Mouse (Mus musculus) embryonic fibroblast, embryonic 13.5 days (primary cell): ENCODE data around the gene Samd11. TPM values are rescaled to one million over a fixed set of nuclear protein-coding genes. Genes with fewer than 3 reads are reported as not detected.

Experiments used
- H3K27ac ChIP-seq: 2 replicates; pipeline ENCODE4 v1.5.1; 2012; ENCODE audit warnings: low read length, control low read depth, inconsistent platforms; ENCODE audit not compliant: insufficient read depth
- H3K4me1 ChIP-seq: 2 replicates; pipeline ENCODE4 v1.6.1; 2011; ENCODE audit warnings: low read length; ENCODE audit not compliant: control insufficient read depth, insufficient read depth
- H3K4me3 ChIP-seq: 2 replicates; pipeline ENCODE4 v1.5.1; 2011; ENCODE audit warnings: mild to moderate bottlenecking, control low read depth, low read length; ENCODE audit not compliant: insufficient read depth
- CTCF ChIP-seq: IDR thresholded peaks from 2 replicates; pipeline ENCODE4 v1.5.1; 2011; ENCODE audit warnings: mild to moderate bottlenecking, control low read depth, low read length, moderate library complexity, borderline replicate concordance; ENCODE audit not compliant: insufficient read depth
- POLR2A ChIP-seq: IDR thresholded peaks from 2 replicates; pipeline ENCODE4 v1.6.1; 2011; ENCODE audit warnings: low read depth, mild to moderate bottlenecking, control low read depth, low read length, moderate library complexity
- polyA plus RNA-seq: library from polyadenylated mRNA; stranded (reverse); fragments of >200 nt; gene quantifications from 2 replicates; pipeline ENCODE4 v1.2.4, GENCODE M21; 2011; ENCODE audit warnings: low read depth; ENCODE audit not compliant: missing spikeins, insufficient read length

Gene Samd11
- polyA plus RNA-seq, 1 experiment = not detected

DNA sequence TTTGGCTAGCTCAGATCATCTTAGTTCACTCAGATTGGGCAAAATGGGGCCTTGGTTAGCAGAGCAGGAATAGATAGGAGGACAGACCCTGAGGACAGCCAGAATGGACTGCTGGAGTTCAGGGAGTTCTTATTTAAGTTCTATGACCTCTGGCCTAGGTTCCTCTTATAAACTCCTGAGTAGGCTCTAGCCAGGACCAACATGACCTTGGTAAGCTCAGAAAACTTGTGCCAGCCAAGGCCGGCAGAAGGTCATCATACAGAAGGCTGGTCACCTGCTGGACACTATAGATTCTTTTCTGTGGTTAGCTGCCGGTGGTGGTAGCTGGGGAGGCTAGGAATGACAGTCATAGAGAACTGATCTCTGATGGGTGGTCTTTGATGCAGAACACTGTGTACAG is 39.3 kb downstream of the Samd11 start:
- Histone ChIP-seq H3K4me1 (peaks cover 2% of the 10 kb centered on the region; the same call in 1 of the 2 replicates), H3K27ac (no peak overlapping the region), H3K4me3 (no peak overlapping the region)
- TF ChIP-seq CTCF (no peak), POLR2A (no peak)

DNA sequence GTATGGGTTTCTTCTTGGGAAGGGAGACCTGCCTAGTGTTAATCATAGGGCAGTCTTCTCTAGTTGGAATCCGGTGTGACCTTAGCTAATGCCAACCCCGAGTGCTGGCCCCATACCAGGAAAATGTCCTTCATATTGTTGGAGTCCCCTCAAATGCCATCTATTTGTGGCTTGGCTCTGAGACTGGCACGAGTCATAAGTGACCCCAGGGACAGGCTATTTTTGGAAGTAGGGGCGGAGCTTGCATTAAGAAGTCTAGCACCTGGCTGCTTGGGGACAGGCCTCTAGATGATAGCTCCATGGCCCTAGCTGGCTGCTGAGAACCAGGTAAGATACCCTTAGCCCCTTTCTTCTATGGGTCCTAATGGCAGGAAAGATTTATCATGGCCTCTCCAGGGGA is 39.8 kb downstream of the Samd11 start, which contains the start of gene Perm1:
Gene Perm1 (plus strand): TSS at position 220 of the 400 bp plus-strand sequence.
- Histone ChIP-seq H3K27ac (no peak within 1 kb of the TSS), H3K4me1 (no peaks in the 10 kb centered on the region; the same call in 1 of the 2 replicates), H3K4me3 (no peak within 1 kb of the TSS)
- TF ChIP-seq CTCF (no peak), POLR2A (no peak)

DNA sequence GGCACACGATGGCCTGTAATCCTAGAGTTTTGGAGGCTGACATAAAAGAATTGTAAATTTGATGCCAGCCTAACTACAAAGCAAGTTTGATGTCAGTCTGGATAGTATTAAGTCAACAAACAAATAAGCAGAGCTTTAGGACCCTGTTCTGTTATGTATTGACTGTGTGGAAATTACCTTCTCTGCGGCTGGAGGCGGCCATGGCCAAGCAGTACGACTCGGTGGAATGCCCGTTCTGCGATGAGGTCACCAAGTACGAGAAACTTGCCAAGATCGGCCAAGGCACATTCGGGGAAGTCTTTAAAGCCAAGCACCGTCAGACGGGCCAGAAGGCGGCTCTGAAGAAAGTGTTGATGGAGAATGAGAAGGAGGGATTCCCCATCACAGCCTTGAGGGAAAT is 42.3 kb downstream of the Samd11 start:
- H3K4me1 ChIP-seq = no peaks in the 10 kb centered on the region; the same call in 1 of the 2 replicates

DNA sequence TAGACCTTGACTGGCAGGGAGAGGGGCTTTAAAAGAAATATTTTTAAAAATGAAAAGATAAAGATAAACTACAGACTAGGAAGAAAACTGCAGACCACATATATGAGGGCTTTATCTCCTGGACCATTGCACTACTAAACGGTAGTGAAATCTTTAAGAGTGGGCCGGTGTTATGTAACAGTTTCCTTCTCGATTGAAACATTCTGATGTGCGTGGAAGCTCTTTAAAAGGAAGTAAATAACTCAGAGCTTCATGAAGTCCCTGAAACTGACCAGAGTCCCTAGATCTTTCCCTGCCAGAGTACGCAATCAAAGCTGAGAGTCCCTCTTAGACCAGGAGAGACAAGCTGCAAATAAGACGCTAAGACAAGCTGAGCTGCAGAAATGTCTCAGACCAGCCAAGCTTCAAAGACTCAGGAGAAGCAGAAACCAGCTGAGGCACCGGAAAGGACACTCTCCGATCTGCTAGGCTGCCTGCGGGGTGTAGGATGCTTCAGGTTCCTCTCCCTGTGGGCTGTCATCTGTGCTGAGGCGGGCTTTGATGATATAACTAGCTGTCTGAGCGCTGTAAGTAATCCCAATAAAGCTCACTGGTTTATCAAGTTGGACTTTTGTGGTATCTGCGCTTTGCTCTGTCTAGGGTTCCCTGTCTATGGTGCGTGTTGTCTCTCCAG is 45.4 kb downstream of the Samd11 start:
- TF ChIP-seq CTCF (no peak), POLR2A (no peak)
- no peak overlapping the region for H3K4me3 ChIP-seq
- H3K27ac ChIP-seq = no peak overlapping the region
- no peaks in the 10 kb centered on the region for H3K4me1 ChIP-seq

More for the DNA sequence above, 42.3 kb downstream of the Samd11 start:
- no peak overlapping the region for H3K27ac ChIP-seq
- TF ChIP-seq POLR2A (no peak), CTCF (no peak)
- H3K4me3 ChIP-seq = no peak overlapping the region

DNA sequence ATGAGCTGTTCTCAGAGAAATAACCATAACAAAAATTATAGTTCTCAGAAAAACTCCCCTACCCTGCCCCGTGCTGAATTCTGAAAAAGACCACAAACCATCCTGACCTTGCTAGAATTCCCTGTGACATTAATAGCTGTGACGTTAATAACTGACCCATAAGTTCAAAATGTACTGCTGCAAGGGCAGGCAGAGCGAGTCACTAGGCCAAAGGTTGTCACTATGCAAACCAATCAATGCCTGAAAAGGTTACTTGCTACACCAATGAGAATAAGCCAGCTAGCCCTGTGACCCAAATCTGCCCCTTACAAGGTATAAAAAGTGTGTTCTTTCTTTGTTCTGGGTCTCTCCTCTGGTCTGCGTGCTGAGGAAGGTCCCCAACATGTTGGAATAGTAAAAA is 46.6 kb downstream of the Samd11 start:
- Histone ChIP-seq H3K4me1 (no peaks in the 10 kb centered on the region), H3K27ac (no peak overlapping the region), H3K4me3 (no peak overlapping the region)
- TF ChIP-seq CTCF (no peak), POLR2A (no peak)

DNA sequence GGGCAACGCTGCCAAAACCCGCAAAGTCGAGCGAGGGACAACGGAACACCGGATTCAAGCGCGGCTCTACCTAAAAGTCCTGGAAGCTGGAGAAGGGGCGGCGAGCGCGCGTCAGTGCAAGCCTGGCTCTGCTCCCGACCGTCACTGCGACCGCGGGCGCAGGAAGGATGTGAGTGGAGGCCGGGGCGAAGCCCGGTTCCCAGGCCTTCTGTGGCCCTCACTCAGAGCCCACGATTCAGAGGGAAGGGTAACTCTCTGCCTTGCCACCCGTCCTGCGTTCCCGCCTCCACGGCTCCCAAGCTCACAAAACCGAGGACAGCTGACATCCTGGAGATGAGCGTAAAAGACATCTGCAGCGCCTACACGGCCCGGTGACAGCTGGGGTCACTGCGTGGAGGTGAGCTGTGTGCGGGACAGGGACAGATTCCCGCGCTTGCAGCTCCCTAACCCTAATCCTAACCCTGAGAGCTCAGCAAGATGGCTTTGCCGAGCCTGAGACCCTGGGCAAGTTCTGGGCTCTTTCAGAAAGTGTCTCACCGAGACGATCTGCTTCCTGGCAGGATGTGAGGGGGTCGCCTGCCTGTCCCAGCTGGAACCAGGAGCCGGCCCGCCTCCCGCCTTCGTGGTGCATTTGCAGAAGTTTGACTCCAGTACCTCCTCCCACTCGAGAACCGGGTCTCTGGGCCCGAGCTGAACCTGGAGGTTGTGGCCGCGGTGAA is 51.9 kb downstream of the Samd11 start:
- Histone ChIP-seq H3K4me3 (peak overlapping the region; percentile 55), H3K4me1 (peaks cover 5% of the 10 kb centered on the region; the same call in 1 of the 2 replicates), H3K27ac (no peak overlapping the region)
- TF ChIP-seq CTCF = no peak
- TF ChIP-seq POLR2A = no peak

DNA sequence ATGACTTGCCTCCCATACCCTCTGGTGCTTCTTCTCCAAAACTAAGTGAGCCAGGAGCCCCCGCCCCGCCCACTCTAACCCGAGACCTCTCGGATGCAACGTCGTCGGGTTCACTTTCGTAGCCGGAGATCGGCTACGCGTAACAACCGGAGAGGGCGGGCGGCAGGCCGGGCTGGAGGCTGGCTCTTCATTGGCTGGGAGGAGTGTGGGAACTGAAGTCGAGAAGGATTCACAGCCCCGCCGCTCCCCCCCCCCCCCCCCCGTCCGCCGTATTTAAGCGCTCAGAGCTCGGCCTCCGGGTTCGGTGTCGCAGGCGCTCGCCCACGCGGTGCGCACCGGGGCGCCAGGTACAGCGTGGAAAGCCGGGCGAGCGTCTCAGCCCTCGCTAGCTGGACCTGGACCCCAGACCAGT is 52.5 kb downstream of the Samd11 start, which contains the start of gene AW011738:
Gene AW011738 (plus strand): TSS at position 304 of the 412 bp plus-strand sequence.
- Histone ChIP-seq H3K27ac (0 out of 2 replicates have a peak within 1 kb of the TSS, but pooled peaks have one; percentile 4), H3K4me1 (peaks cover 6% of the 10 kb centered on the region; the same call in 1 of the 2 replicates), H3K4me3 (peak within 1 kb of the TSS; percentile 55)
- TF ChIP-seq POLR2A = peak; percentile 64
- no peak for TF ChIP-seq CTCF

DNA sequence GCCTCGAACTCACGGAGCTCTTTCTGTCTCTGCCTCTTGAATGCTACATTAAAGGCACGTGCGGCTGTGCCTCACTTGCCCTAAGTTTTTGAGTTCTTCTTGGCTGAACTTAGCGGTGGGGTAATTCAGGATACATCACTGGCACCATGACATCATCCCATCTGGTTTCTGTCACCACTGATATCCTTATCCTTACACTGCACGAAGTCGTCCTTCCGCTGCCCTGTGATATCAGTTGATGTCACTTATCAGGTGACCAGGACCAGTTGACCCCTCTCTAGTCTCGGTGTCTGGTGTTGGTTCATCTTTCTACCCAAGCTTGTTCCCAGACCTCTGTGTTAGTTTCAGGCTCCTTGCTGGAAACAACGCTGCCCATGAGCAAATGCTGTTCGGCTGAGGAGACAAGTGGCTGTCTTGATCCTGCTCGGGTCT is 53.0 kb downstream of the Samd11 start:
- 0 out of 2 replicates have a peak overlapping the region, but pooled peaks have one; percentile 4 for H3K27ac ChIP-seq
- TF ChIP-seq POLR2A = no peak
- no peak for TF ChIP-seq CTCF
- peaks cover 6% of the 10 kb centered on the region; the same call in 1 of the 2 replicates for H3K4me1 ChIP-seq
- H3K4me3 ChIP-seq = peak overlapping the region; percentile 17

DNA sequence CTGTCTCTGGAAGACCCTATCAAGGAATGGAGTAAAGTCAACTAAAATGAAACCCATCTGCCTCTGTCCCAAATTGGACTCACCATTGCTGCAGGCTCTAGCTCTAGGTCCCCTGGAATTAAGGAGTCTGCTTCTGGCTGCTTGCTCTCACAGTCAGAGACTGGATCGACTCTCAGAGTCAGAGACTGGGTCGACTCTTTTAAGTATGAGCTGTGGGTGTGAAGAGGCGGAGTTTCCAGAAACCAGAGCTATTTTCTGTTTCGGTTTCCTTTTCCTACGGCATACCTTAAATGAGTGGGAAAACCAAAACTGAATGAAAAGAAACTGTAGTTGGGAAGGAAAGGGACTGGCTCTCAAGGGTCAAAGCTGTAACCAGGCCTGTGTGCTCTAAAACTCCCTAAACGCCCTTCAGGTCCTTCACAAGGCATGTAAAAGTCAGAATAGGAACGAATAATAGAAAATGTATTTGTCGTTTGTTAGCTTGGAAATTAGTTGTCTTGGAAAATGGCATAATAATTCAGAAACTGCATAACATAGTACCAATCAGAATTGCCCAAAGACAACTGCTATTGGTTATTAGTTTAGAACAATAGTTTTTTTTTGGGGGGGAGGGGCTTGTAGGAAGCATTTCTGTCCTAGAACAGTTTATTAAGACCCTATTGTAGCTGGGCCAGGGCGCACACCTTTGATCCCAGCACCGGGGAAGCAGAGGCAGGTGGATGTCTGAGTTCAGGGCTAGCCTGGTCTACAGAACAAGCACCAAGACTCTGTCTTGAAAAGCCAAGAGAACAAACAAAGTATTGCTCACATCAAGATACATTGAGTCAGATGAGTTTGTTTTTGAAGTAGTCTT is 54.6 kb downstream of the Samd11 start, which contains the start of gene Isg15:
Gene Isg15 (minus strand): TSS at position 196 of the 853 bp plus-strand sequence.
- TF ChIP-seq CTCF (no peak), POLR2A (peak; percentile 94)
- Histone ChIP-seq H3K4me3 (peak within 1 kb of the TSS; percentile 33), H3K27ac (peak within 1 kb of the TSS; percentile 83), H3K4me1 (peaks cover 6% of the 10 kb centered on the region; the same call in 1 of the 2 replicates)
